Mouse (Mus musculus) myocyte (in vitro differentiated cells): Measurements from ENCODE around the gene Pym1.

ENCODE experiments used
- CEBPB ChIP-seq: IDR thresholded peaks from 2 replicates; pipeline ENCODE4 v1.6.1; 2011; ENCODE audit warnings: mild to moderate bottlenecking, moderate library complexity; ENCODE audit not compliant: poor library complexity, insufficient read depth, severe bottlenecking
- E2F4 ChIP-seq: IDR thresholded peaks from one replicate; pipeline ENCODE4 v1.6.1; 2011; ENCODE audit warnings: mild to moderate bottlenecking, control low read depth, moderate library complexity; ENCODE audit not compliant: insufficient read depth
- POLR2A ChIP-seq: IDR thresholded peaks from one replicate; pipeline ENCODE4 v1.6.1; 2011; ENCODE audit warnings: low read depth, mild to moderate bottlenecking, control low read depth, moderate library complexity; ENCODE audit not compliant: insufficient read length
- POLR2AphosphoS2 ChIP-seq: IDR thresholded peaks from one replicate; pipeline ENCODE4 v1.6.1; 2011; ENCODE audit warnings: low read depth, control low read depth; ENCODE audit not compliant: insufficient read length
- TCF12 ChIP-seq: IDR thresholded peaks from one replicate; pipeline ENCODE4 v1.6.1; 2011; ENCODE audit warnings: mild to moderate bottlenecking, control low read depth; ENCODE audit not compliant: poor library complexity, insufficient read depth, severe bottlenecking
- USF1 ChIP-seq: IDR thresholded peaks from one replicate; pipeline ENCODE4 v1.6.1; 2011; ENCODE audit warnings: low read depth, mild to moderate bottlenecking, control low read depth, moderate library complexity

DNA sequence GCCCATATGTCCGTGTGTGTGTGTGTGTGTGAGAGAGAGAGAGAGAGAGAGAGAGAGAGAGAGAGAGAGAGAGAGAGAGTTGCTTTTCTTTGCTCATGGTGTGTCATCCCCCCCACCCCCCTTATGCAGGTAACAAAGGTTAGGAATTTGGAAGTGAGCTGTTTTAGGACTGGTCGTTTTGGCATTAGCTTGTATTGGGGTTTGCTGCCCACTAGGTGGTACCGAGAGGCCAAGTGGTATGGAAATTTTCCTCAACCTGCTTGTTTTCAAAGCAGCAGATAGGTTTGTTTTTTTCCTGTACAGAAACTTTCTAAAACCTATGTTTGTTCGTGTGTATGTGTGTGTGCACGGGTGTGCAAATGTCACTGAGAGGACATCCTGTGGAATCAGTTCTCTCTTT, 26.0 kb downstream of the Pym1 start:
- TF ChIP-seq POLR2A (no peak), USF1 (no peak), E2F4 (no peak), TCF12 (no peak), POLR2AphosphoS2 (no peak), CEBPB (no peak)
